Mouse (Mus musculus) adipocyte (in vitro differentiated cells): ENCODE results near the gene Tac2.
"Not testable (repeated sequence)": the region's sequence is repeated elsewhere in the genome, so short reads cannot be mapped to it uniquely, and the experiment has no call there.

ENCODE experiments used
- DNase-seq: peaks from one replicate; pipeline ENCODE4 v3.0.0-alpha.2; 2016; ENCODE audit warnings: low spot score

Gene Tac2

DNA sequence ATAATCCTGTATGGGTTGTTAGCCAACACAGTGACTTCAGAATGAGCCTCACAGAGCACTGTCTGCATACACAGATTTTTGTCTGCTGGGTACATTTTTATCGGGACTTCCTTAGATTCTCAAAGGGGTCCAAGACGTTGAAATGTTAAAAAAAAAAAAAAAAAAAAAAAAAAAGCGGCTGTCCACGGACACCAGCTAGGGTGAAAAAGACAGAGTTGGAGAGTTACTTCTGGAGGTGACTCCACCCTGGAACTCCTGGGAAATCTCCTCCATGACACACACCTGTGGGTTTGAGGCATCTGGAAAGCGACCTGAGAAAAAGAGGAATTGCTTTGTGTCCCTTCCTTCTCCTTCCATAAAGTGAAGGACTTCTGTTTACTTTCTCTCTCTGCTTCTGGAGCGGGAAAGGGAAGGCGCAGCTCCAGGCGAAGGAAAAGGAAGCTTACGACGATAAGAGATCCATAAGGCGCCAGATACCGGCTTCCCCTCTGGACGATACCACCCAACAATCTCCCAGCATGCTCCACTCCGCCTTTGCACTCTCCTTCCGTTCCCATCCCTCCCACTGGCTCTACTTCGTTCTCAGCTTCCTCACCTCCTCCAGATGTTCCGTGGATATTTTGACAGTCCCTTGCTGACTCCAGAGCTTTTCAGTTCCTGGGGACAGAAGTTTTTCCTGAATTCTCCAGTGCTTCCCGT is 31.6 kb downstream of the Tac2 start:
- no peak for DNase-seq

- DNase-seq: no peak
Measured at GRCm38 (mm10) chr10:127759181-127760110, 35.2 kb downstream of the Tac2 start, which contains the start of the genes Rdh1 and Rdh16f1. Gene Rdh1, plus strand, starts transcription at chr10:127759721. Gene Rdh16f1, plus strand, starts transcription at chr10:127759787.

- not testable (repeated sequence) for DNase-seq
Measured at GRCm38 (mm10) chr10:127762926-127763325, 38.6 kb downstream of the Tac2 start.

DNA sequence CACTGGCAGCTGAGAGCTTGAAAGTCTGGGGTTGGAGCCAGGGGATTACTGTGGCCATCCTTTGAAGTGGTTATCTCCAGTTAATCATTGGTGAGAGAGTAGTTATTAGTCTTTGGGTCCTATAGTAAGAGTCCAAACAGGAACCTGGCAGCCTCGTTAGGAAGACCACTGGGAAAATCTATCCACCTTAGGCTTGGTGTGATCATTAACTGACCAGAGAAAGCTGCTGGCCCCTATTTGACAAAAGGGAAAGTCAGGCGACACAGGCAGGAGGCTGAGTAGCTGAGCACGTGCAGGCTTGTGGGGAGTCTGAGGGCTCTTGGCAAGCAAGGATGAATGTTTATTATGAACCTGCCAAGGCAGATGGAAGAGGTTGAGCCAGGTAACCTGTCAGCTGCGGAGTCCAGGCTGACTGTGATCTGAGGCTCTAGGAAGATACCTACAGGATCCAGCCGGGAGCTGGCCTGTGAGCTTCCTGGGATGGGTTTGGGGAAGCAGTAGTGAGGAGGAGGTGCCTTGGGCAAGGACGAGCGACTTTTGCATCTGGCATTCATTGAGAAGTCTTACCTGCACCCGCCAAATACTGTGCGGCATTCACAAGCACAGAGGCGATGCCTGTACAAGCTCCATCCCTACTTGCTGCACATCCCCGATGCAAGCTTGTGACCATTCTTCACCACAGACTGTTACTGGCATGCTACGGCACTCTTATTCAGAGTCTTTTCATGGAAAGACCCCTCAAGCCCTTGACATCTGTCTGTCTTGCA is 39.8 kb downstream of the Tac2 start:
- no peak for DNase-seq

- no peak for DNase-seq
Measured at GRCm38 (mm10) chr10:127766564-127766963, 42.3 kb downstream of the Tac2 start.

DNA sequence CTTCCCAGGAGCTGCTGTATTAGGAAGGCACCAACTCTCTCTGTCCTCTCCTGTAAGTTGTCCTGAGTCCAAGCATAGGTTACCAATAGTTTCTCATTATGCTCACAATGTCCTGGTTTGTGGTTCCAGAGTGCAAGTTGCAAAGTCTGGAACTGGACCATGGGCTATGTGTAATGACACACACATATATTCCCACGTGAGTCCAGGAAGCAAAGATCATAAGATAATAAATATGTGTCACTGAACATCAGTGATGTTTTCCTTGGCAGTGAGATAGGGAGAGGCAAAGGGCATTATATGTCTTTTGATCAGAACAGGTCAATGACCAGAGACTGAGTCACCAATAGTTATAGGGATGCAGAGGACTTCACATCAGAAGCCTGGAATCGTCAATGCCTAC is 51.7 kb downstream of the Tac2 start, which contains the start of gene Rdh9:
TSS of gene Rdh9 (plus strand) at position 376 of the 400 bp plus-strand sequence.
- DNase-seq: no peak
